Mouse (Mus musculus) cerebellum, adult 8-10 months (tissue): ENCODE measurements around the gene Pcyt1a.

ENCODE experiments used
- DNase-seq: peaks from one replicate; pipeline ENCODE4 v3.0.0; 2022

Pcyt1a gene

DNA sequence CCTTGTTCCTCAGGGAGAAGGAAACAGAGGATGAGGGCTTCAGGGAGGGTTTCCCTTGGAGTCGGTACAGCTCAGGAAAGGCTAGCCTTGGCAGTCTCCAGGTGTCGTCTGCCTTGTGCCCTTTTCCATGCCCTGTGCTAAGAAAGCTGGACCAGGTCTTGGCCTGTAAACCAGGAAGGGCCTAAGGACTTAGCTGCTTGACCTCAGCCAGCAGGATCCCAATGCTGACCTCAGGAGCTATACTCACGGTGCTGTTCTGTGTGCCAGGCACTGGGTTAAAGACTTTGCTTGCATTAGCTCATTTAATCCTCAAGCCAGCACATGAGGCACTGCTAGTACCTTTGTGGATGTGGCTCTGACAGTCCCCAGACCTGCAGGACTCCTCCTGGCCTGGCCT is 80.6 kb downstream of the Pcyt1a start:
- no peak for DNase-seq

DNA sequence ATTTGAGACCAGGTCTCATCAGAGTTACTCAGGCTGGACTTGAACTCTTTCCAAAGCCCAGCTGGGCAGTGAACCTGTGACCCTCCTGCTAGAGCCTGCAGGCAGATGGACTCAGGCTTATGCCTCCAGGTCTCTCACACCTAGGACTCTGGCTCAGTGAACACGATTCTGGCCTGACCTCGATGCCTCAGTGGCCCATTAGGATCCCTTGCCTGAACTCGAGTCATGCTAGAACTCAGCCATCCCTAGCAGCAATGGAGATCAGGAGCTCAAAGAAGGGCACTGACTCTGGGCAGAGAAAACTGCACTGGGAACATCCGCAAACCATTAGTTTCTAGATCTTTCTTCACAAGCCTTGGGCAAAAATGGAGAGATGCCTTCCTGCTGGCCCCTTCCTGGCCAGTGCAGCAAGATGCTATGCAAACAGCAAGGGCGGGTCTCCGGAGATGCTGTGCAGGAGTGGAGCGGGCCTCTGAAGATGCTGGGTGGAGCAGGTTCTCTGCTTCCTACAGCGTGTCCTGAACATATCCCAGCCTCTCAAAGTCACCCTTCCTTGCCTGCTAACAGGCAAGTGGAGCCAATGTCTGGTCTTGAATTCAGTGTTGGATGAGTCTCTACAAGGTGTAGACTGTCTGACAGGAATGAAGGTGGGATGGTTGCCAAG is 81.2 kb downstream of the Pcyt1a start:
- no peak for DNase-seq

DNA sequence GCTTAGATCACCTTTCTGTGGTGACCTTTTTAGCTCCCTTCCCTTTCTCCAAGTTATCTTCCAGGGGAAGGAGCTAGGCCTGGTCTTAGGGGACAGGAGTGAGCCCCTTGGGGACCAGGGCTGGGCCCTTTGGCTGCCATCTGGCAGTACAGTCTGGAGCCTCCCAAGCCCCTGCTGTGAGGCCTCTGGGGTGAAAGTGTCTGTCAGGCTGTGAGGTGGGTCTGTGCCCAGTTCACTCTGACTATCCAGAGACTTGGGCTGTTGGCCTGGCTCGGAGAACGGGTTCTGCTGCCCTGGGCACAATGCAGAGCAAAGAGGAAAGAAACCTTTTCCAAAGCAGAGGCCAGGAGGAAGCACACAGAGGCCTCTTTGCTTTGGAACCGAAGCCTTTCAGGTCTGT is 82.2 kb downstream of the Pcyt1a start:
- DNase-seq, result no peak

DNA sequence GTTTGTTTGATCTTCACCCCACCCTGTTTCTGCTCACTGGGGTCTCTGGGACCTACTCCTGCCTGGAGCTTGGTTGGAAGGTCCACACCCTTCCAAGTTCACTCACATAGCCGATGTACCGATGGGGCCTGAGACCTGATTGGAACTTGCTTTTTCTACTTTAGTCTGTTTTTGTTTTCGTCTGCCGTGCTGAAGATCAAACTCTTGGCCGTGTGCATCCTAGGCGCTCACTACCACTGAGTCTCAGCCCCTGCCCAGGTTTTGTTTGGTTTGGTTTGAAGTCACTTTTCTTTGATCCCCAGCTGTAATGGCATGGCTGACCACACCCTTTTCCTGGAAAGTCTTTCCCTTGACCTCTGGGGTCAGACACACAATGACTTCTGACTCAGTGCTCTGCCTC is 82.7 kb downstream of the Pcyt1a start:
- DNase-seq, result no peak

DNA sequence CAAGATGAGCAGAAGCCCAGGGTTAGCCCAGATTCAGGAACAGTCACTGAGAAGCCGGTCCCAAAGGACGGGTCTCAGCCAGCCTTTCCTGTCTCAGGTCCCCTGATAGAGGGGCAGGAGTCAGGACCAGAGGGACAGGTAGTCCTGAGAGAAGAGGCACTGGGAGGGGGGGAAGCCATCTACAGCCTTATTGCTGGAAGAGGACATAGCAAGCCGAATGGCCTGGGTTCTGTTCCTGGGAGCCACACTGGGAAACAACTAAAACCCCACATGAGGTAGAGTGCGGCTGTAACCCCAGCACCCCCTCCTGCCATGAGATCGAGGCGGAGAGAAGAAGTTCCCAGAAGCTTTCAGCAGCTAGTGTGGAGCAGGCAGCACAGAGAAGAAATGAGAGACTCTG is 83.2 kb downstream of the Pcyt1a start:
- DNase-seq, result no peak

DNA sequence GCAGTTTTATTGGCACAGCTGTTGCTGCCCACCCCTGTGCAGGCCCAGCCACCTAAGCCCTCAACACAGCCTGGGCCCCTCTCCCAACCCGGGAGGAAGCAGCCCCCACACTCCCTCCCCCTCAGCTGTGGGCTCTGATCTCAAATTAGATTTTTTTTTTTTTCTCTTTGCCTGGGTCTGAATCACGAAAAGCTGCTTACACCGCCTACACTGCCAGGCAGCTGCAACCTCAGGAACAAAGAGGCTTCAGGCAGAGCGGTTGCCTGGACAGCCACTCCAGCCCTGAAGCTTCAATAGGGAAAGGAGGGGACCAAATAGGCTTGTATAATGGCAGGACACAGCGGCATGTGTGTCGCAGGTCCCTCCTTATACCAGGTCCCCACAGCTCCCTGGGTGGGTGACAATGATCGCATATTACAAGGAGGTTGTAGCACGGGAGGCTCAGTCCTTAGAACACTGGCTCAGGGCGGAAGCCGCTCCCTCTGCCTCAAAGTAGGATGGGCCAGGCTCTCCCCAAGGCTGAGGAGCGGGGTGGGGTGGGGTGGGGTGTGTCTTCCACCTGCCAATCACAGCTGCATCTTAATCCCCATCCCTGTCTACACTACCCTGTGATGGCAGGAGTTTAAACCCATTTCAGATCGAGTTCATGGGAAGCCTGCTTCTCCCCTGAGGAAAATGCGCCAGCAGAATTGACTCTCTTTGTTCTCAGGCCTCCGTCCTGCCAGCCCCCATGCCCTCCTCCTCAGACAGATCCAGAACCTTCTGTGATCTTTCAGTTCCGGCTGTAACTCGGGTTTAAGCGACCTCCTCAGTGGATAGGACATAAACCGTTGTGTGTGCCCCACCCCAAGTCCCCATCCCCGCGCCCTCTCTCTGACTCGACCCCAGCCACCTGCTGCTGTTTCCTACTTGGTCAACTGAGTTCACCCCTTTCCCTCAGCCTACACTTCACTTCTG is 85.6 kb downstream of the Pcyt1a start:
- no peak for DNase-seq

DNA sequence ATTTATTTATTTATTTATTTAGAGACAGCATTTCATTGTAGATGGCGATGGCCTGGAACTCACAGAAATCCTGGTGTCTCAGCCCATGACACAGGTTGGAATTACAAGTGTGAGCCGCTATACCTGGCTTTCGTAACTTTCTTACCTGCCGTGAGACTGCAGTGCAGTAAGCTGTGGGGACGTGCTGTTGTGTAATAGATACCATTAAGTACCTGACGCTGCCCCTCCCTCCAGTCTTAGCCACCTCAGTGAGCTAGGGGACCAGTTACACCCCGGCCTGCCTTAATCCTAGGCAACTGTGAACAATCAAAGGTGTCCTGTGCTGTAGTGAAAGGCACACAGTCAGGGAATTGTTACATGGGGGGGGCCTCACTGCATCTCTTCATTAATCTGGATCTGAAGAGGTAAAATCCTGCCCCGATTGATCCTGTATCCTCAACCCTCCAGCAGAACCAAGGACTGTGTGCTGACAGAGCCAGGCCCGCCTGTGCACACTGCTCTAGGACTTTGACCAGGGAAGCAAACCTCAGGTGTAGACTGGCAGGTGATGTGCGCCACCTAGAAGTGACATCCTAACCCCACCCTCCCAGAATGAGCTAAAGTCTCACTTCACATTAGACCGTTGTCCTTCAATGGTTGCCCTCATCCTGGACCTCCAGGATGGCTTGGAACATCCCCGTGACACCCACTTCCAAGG is 87.2 kb downstream of the Pcyt1a start:
- no peak for DNase-seq

DNA sequence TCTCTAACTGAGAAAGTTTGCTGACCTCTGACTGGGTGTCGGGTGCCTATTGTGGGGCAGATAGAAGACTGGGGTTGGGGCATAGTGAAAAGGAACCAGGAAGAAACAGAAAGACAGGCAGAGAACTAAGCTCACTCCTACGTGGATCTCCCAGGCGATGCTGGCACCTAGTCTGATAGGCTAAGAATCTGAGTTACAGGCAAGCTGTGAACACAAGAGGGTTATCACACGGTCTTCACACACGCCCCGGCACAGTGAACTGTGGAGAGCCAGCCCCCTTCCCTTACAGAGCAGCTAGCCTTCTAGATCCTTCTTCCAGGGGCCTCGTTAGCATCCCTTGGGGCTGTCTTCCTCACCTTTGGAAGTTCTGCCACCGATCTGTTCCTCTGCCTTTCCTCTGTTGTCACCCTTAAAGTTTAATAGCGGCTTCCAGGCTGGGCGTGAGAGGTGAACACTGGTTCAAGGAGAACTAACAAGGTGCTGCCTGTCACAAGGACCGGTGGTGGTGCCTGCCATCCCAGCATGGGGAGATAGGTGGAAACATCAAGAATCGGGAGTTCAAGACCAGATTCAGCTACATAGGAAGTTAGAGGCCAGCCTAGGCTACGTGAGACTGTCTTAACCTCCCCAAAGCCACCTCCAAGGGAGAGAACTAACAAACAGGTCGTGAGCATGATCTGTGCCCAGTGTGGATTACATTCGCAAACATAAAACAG is 89.1 kb downstream of the Pcyt1a start:
- DNase-seq, result no peak

DNA sequence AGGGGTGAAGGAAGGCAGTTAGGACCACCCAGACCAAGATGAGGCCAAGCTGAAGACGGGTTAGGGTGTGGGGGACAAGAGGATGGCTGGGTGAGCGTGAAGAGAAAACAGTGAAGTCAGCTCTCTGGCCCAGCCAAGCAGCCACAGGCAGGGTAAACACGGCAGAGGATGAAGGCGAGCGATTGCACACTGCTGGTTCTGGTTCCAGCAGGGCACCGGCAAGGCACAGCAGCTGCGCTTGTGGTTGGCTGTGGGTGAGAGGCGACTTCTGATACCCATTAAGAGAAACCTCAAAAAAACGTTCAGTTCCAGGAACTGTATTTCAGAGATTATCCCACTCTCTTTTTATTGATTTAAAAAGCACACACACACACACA is 89.6 kb downstream of the Pcyt1a start:
- DNase-seq, result no peak

DNA sequence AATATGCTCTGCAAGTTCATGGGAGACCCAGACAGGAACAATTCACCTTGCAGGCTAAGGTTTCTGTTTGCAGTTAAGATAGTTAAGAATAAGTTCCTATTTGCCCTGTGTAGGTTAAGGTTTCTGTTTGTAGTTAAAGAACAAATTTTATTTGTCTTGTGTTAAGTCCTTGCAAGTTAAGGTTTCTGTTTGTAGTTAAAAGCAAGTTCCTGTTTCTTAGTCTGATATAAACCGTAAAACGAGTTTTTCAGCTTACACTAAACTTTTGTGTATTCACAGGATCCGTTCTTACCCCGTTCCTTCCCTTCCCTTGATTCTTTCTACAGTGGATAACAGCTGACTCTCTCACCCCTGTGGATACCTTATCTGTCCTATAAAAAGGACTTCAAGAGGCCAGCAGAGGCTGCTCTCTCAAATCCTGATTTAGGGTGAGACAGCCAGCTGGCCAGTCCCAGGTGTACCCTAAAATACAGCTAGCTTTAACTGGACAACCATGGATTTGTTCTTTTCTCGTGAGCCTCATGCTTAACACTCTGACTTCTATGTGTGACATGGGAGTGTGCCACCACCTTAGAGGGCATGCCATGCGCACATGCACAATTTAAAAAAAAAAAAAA is 92.0 kb downstream of the Pcyt1a start:
- no peak for DNase-seq

DNA sequence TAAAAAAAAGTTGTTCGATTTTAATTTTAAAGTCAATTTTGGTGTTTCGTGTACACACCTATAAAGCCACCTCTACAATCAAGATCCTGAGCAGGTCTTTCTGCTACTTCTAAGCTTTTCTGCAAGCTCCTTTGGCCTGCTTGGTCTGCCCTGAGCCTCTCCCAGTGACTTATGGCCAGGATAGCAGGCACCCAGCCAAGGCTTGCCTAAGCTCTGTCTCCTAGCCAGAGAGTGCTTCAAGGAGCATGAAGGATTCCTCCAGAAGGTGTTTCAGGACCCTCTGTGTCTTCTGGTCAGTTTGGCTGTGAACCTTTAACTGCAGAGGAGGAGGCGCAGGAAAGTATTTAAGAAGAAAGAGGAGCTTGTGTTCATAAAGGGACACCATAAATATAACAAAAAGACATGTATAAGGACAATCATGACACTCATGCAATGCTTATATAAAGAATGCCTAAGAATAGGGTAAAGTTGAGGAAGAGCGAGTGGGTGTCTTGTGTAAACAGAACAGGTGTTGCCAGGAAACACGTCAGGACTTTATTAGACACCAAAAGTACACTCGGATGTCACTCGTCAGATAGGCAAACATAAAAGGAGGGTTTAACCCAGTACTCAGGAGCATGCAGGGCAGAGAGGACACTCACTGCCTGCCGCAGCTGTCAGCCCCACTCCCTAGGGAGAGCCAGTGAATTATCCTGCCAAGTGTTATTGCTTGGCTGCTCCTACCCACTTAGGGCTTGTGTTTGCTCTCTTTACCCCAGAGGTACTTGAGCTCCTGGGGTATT is 92.9 kb downstream of the Pcyt1a start:
- DNase-seq, result peak; percentile 26

DNA sequence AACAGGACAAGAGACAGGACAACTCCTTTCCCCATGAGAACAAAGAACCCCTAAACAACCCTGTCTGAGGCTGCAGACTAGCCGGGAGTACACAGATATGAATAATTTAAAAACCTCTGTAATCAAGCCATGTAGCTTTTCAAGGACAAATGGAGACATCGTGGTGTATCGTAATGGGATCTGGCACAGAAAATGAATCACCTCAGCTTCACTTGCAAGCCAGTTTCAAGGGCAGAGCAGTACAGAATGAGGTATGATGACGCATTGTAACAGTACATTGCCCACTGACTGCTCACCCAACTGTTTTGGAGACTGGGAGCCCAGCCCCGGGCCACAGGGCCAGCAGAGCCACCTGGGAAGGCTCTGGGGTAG is 93.5 kb downstream of the Pcyt1a start:
- DNase-seq, result no peak
